Mouse (Mus musculus) central nervous system, embryonic 14 days (tissue): Measurements from ENCODE around the gene Gm3139. TPM values are rescaled to one million over a fixed set of nuclear protein-coding genes. Genes with fewer than 3 reads are reported as not detected.

ENCODE experiments used
- polyA plus RNA-seq: library from polyadenylated mRNA; depleted of rRNA; stranded (reverse); fragments of >200 nt; gene quantifications from 2 replicates; pipeline ENCODE4 v1.2.3, GENCODE M21; 2012; rRNA removed

The Gm3139 gene
- polyA plus RNA-seq = not detected in 2 replicates

GRCm38 (mm10) chr5:94525987-94526386, at the start of gene Gm3139:
TSS of gene Gm3139 (plus strand) at chr5:94526287.

Other genes with a start within 250 kb of the Gm3139 start
- gene A430089I19Rik, start 219.5 kb upstream of the Gm3139 start, polyA plus RNA-seq = not detected in 2 replicates
- not detected in 2 replicates for gene Gm6502, start 211.9 kb upstream of the Gm3139 start, polyA plus RNA-seq
- not detected in 2 replicates for gene AA792892, start 186.5 kb upstream of the Gm3139 start, polyA plus RNA-seq
- gene Gm7682, start 80.5 kb upstream of the Gm3139 start, polyA plus RNA-seq = not detected in 2 replicates
- not detected in 2 replicates for gene Gm3147, start 90.1 kb downstream of the Gm3139 start, polyA plus RNA-seq
- gene Gm6509, start 97.7 kb downstream of the Gm3139 start, polyA plus RNA-seq = not detected in 2 replicates
- gene Gm6205, start 122.1 kb downstream of the Gm3139 start, polyA plus RNA-seq = not detected in 2 replicates